Mouse (Mus musculus) embryonic fibroblast, embryonic 13.5 days (primary cell): ENCODE measurements around the gene Hbb-bt.

Experiments used
- CTCF ChIP-seq: IDR thresholded peaks from 2 replicates; pipeline ENCODE4 v1.5.1; 2011; ENCODE audit warnings: mild to moderate bottlenecking, control low read depth, low read length, moderate library complexity, borderline replicate concordance; ENCODE audit not compliant: insufficient read depth
- POLR2A ChIP-seq: IDR thresholded peaks from 2 replicates; pipeline ENCODE4 v1.6.1; 2011; ENCODE audit warnings: low read depth, mild to moderate bottlenecking, control low read depth, low read length, moderate library complexity

- TF ChIP-seq CTCF (no peak), POLR2A (no peak)
These were observed 21.0 kb downstream of the Hbb-bt start for GRCm38 (mm10) chr7:103792669-103793388.
